Mouse (Mus musculus) heart, embryonic 11.5 days (tissue): Measurements from ENCODE around the gene Ube2e2. TPM values are rescaled to one million over a fixed set of nuclear protein-coding genes. Genes with fewer than 3 reads are reported as not detected.
"Not testable (repeated sequence)": the region's sequence is repeated elsewhere in the genome, so short reads cannot be mapped to it uniquely, and the experiment has no call there.

Source experiments
- ATAC-seq: fragments of 200-750 bp; cut with Nextera tagmentation; replicated peaks from 2 replicates; pipeline ENCODE4 v1.8.0; 2017; ENCODE audit warnings: moderate library complexity; ENCODE audit not compliant: insufficient number of reproducible peaks, low FRiP score, low TSS enrichment
- H3K27ac ChIP-seq: fragments of 300-500 bp; sonication (generic); 2 replicates; pipeline ENCODE4 v1.5.1; 2014; ENCODE audit warnings: mild to moderate bottlenecking, low read depth, low read length
- H3K27me3 ChIP-seq: fragments of 300-500 bp; sonication (generic); 2 replicates; pipeline ENCODE4 v1.6.1; 2014; ENCODE audit warnings: mild to moderate bottlenecking, low read length, mixed read lengths; ENCODE audit not compliant: control insufficient read depth, insufficient read depth
- H3K36me3 ChIP-seq: fragments of 300-500 bp; sonication (generic); 2 replicates; pipeline ENCODE4 v1.6.1; 2014; ENCODE audit warnings: mild to moderate bottlenecking, low read length, moderate library complexity, mixed read lengths; ENCODE audit not compliant: control insufficient read depth, insufficient read depth
- H3K4me1 ChIP-seq: fragments of 300-500 bp; sonication (generic); 2 replicates; pipeline ENCODE4 v1.6.1; 2014; ENCODE audit warnings: low read length; ENCODE audit not compliant: control insufficient read depth, insufficient read depth
- H3K4me2 ChIP-seq: fragments of 300-500 bp; sonication (generic); 2 replicates; pipeline ENCODE4 v1.6.1; 2014; ENCODE audit warnings: mild to moderate bottlenecking, moderate library complexity
- H3K4me3 ChIP-seq: fragments of 300-500 bp; sonication (generic); 2 replicates; pipeline ENCODE4 v1.5.1; 2014; ENCODE audit warnings: low read depth, low read length
- H3K9ac ChIP-seq: fragments of 300-500 bp; sonication (generic); 2 replicates; pipeline ENCODE4 v1.6.1; 2014; ENCODE audit warnings: mild to moderate bottlenecking, low read depth, low read length, moderate library complexity
- H3K9me3 ChIP-seq: fragments of 300-500 bp; sonication (generic); replicated peaks from 2 replicates; pipeline ENCODE4 v1.6.1; 2016; ENCODE audit warnings: low read length; ENCODE audit not compliant: control insufficient read depth
- WGBS: fragments of 180-500 bp; shearing (Covaris S2); extraction: QIAGEN DNeasy Blood & Tissue Kit; methylation state at CpG from one replicate; pipeline ENCODE4 v1.1.7; 2014; ENCODE audit not compliant: insufficient replicate concordance; 5-methylcytosine and 5-hydroxymethylcytosine counted together
- polyA plus RNA-seq: library from polyadenylated mRNA; unstranded; fragments of >200 nt; fragmentation: Nextera tagmentation; extraction: Ambion mirVana; gene quantifications from 2 replicates; pipeline ENCODE4 v1.2.1, GENCODE M21; 2014

Ube2e2 gene
- polyA plus RNA-seq, 1 experiment from 2014 or later, result 38.6 TPM

GRCm38 (mm10) chr14:18572852-18573251 is 321.2 kb downstream of the Ube2e2 start:
- 67% methylated on average over 4 of the region's 4 CpGs for WGBS
- H3K27ac ChIP-seq, result no peak overlapping the region

GRCm38 (mm10) chr14:18569615-18570014 is 324.5 kb downstream of the Ube2e2 start:
- ATAC-seq, result no peak
- H3K4me1 ChIP-seq, result no peaks in the 10 kb centered on the region

More at GRCm38 (mm10) chr14:18572852-18573251, 321.2 kb downstream of the Ube2e2 start:
- no peaks in the 10 kb centered on the region for H3K9me3 ChIP-seq
- no peaks in the 10 kb centered on the region for H3K27me3 ChIP-seq
- no peak for ATAC-seq
- no peak overlapping the region for H3K9ac ChIP-seq
- no peak overlapping the region for H3K4me3 ChIP-seq
- H3K4me1 ChIP-seq, result no peaks in the 10 kb centered on the region
- H3K4me2 ChIP-seq, result no peak overlapping the region
- H3K36me3 ChIP-seq, result no peaks in the 10 kb centered on the region

GRCm38 (mm10) chr14:18564999-18565398 is 329.1 kb downstream of the Ube2e2 start:
- H3K4me2 ChIP-seq, H3K36me3 ChIP-seq, H3K27ac ChIP-seq, H3K4me3 ChIP-seq, H3K27me3 ChIP-seq, ATAC-seq, H3K4me1 ChIP-seq, H3K9ac ChIP-seq, H3K9me3 ChIP-seq: not testable (repeated sequence)
- 47% methylated on average over 8 of the region's 8 CpGs for WGBS

More at GRCm38 (mm10) chr14:18569615-18570014, 324.5 kb downstream of the Ube2e2 start:
- H3K4me3 ChIP-seq, result no peak overlapping the region
- no peak overlapping the region for H3K27ac ChIP-seq
- no peak overlapping the region for H3K4me2 ChIP-seq
- H3K36me3 ChIP-seq, result no peaks in the 10 kb centered on the region
- no peaks in the 10 kb centered on the region for H3K9me3 ChIP-seq
- no peaks in the 10 kb centered on the region for H3K27me3 ChIP-seq
- H3K9ac ChIP-seq, result no peak overlapping the region

- ATAC-seq, result no peak
- H3K9me3 ChIP-seq, result no peaks in the 10 kb centered on the region
- 48% methylated on average over 1 of the region's 1 CpGs for WGBS
- H3K4me1 ChIP-seq, result no peaks in the 10 kb centered on the region
- H3K9ac ChIP-seq, result no peak overlapping the region
- H3K27ac ChIP-seq, result no peak overlapping the region
- H3K4me2 ChIP-seq, result no peak overlapping the region
- no peaks in the 10 kb centered on the region for H3K36me3 ChIP-seq
- no peaks in the 10 kb centered on the region for H3K27me3 ChIP-seq
- H3K4me3 ChIP-seq, result no peak overlapping the region
Observed at GRCm38 (mm10) chr14:18555287-18555686, 338.8 kb downstream of the Ube2e2 start.

- Histone ChIP-seq H3K27ac (no peak overlapping the region), H3K4me1 (no peaks in the 10 kb centered on the region), H3K36me3 (no peaks in the 10 kb centered on the region), H3K27me3 (no peaks in the 10 kb centered on the region), H3K9ac (no peak overlapping the region), H3K9me3 (no peaks in the 10 kb centered on the region), H3K4me3 (no peak overlapping the region), H3K4me2 (no peak overlapping the region)
- 89% methylated on average over 2 of the region's 2 CpGs for WGBS
- no peak for ATAC-seq
Observed at GRCm38 (mm10) chr14:18554627-18554988, 339.5 kb downstream of the Ube2e2 start.

GRCm38 (mm10) chr14:18553987-18554626 is 340.0 kb downstream of the Ube2e2 start:
- Histone ChIP-seq H3K36me3 (no peaks in the 10 kb centered on the region), H3K27ac (no peak overlapping the region), H3K9ac (no peak overlapping the region), H3K9me3 (no peaks in the 10 kb centered on the region), H3K4me2 (no peak overlapping the region), H3K4me1 (no peaks in the 10 kb centered on the region), H3K4me3 (no peak overlapping the region), H3K27me3 (no peaks in the 10 kb centered on the region)
- 75% methylated on average over 3 of the region's 3 CpGs for WGBS
- ATAC-seq, result no peak

GRCm38 (mm10) chr14:18547541-18547940 is 346.5 kb downstream of the Ube2e2 start:
- WGBS, result 70% methylated on average over 5 of the region's 5 CpGs
- no peak overlapping the region for H3K9ac ChIP-seq
- H3K4me2 ChIP-seq, result no peak overlapping the region
- H3K27ac ChIP-seq, result no peak overlapping the region
- no peaks in the 10 kb centered on the region for H3K4me1 ChIP-seq
- no peaks in the 10 kb centered on the region for H3K36me3 ChIP-seq
- H3K4me3 ChIP-seq, result no peak overlapping the region
- H3K27me3 ChIP-seq, result no peaks in the 10 kb centered on the region
- ATAC-seq, result no peak
- no peaks in the 10 kb centered on the region for H3K9me3 ChIP-seq

GRCm38 (mm10) chr14:18539092-18539491 is 355.0 kb downstream of the Ube2e2 start:
- not testable (repeated sequence) for H3K9me3 ChIP-seq, H3K4me2 ChIP-seq, H3K27me3 ChIP-seq, H3K27ac ChIP-seq, ATAC-seq, H3K9ac ChIP-seq, H3K36me3 ChIP-seq, H3K4me3 ChIP-seq, H3K4me1 ChIP-seq
- 73% methylated on average over 4 of the region's 4 CpGs for WGBS

- H3K4me2 ChIP-seq, result no peak overlapping the region
- H3K4me3 ChIP-seq, result no peak overlapping the region
- no peaks in the 10 kb centered on the region for H3K36me3 ChIP-seq
- no peaks in the 10 kb centered on the region for H3K9me3 ChIP-seq
- H3K27ac ChIP-seq, result no peak overlapping the region
- no peaks in the 10 kb centered on the region for H3K27me3 ChIP-seq
- no peak for ATAC-seq
- WGBS, result 59% methylated on average over 2 of the region's 2 CpGs
- H3K4me1 ChIP-seq, result no peaks in the 10 kb centered on the region
- no peak overlapping the region for H3K9ac ChIP-seq
Observed at GRCm38 (mm10) chr14:18530899-18531298, 363.2 kb downstream of the Ube2e2 start.
